Mouse (Mus musculus) hindbrain, embryonic 11.5 days (tissue): ENCODE results near the gene Mybpc2. TPM values are rescaled to one million over a fixed set of nuclear protein-coding genes. Genes with fewer than 3 reads are reported as not detected.

Source experiments
- ATAC-seq: fragments of 200-750 bp; cut with Nextera tagmentation; 2 replicates; pipeline ENCODE4 v1.8.0; 2017; ENCODE audit warnings: mild to moderate bottlenecking, moderate TSS enrichment, moderate library complexity; ENCODE audit not compliant: low FRiP score
- DNase-seq: peaks from one replicate; pipeline ENCODE4 v3.0.0-alpha.2; 2015; ENCODE audit warnings: low spot score
- H3K27ac ChIP-seq: fragments of 300-500 bp; sonication (generic); 2 replicates; pipeline ENCODE4 v1.5.1; 2014; ENCODE audit warnings: mild to moderate bottlenecking, low read depth, low read length
- H3K27me3 ChIP-seq: fragments of 300-500 bp; sonication (generic); 2 replicates; pipeline ENCODE4 v1.6.1; 2014; ENCODE audit warnings: mild to moderate bottlenecking, low read length, moderate library complexity, mixed read lengths; ENCODE audit not compliant: control insufficient read depth, insufficient read depth
- H3K36me3 ChIP-seq: fragments of 300-500 bp; sonication (generic); 2 replicates; pipeline ENCODE4 v1.6.1; 2014; ENCODE audit warnings: mild to moderate bottlenecking, low read length, moderate library complexity, mixed read lengths; ENCODE audit not compliant: control insufficient read depth, insufficient read depth
- H3K4me1 ChIP-seq: fragments of 300-500 bp; sonication (generic); replicated peaks from 2 replicates; pipeline ENCODE4 v1.6.1; 2014; ENCODE audit warnings: low read length, mixed read lengths; ENCODE audit not compliant: control insufficient read depth, insufficient read depth
- H3K4me2 ChIP-seq: fragments of 300-500 bp; sonication (generic); replicated peaks from 2 replicates; pipeline ENCODE4 v1.6.1; 2014; ENCODE audit warnings: mild to moderate bottlenecking, low read depth, low read length
- H3K4me3 ChIP-seq: fragments of 300-500 bp; sonication (generic); 2 replicates; pipeline ENCODE4 v1.5.1; 2014; ENCODE audit warnings: low read depth, low read length
- H3K9ac ChIP-seq: fragments of 300-500 bp; sonication (generic); 2 replicates; pipeline ENCODE4 v1.6.1; 2014; ENCODE audit warnings: low read depth, low read length
- H3K9me3 ChIP-seq: fragments of 300-500 bp; sonication (generic); 2 replicates; pipeline ENCODE4 v1.6.1; 2016; ENCODE audit warnings: low read length; ENCODE audit not compliant: control insufficient read depth
- WGBS: fragments of 180-500 bp; shearing (Covaris S2); extraction: QIAGEN DNeasy Blood & Tissue Kit; methylation state at CpG from one replicate; pipeline ENCODE4 v1.1.7; 2014; 5-methylcytosine and 5-hydroxymethylcytosine counted together
- polyA plus RNA-seq: library from polyadenylated mRNA; unstranded; fragments of >200 nt; fragmentation: Nextera tagmentation; extraction: Ambion mirVana; gene quantifications from 2 replicates; pipeline ENCODE4 v1.2.1, GENCODE M21; 2014

Mybpc2 gene
- polyA plus RNA-seq, 1 experiment from 2014 or later: 0.19 TPM

DNA sequence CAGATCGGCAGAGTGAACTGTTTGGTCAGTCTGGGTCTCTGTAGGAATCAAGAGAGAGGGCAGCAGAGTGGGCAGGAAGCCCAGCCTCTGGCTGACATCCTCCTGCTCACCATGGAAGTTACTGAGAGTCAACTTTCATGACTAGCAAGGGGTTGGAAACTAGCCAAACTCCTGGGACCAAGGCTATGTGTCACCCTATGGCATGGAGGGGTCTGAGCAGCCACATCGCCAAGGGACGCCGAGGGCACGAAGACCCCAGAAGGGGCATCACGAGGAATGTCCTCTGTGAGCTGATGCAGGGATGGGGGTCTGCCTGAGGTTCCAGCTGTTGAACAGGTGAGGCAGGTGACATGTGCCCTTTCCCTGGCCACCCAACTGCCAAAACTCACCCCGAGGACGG is 35.9 kb downstream of the Mybpc2 start:
- ATAC-seq: no peak
- DNase-seq: no peak
- H3K27me3 ChIP-seq: no peaks in the 10 kb centered on the region
- no peak overlapping the region for H3K4me3 ChIP-seq
- no peak overlapping the region for H3K4me2 ChIP-seq
- no peak overlapping the region for H3K27ac ChIP-seq
- H3K9ac ChIP-seq: no peak overlapping the region
- no peaks in the 10 kb centered on the region for H3K9me3 ChIP-seq
- no peaks in the 10 kb centered on the region for H3K36me3 ChIP-seq
- no peaks in the 10 kb centered on the region for H3K4me1 ChIP-seq
- WGBS: 88% methylated on average over 8 of the region's 8 CpGs

DNA sequence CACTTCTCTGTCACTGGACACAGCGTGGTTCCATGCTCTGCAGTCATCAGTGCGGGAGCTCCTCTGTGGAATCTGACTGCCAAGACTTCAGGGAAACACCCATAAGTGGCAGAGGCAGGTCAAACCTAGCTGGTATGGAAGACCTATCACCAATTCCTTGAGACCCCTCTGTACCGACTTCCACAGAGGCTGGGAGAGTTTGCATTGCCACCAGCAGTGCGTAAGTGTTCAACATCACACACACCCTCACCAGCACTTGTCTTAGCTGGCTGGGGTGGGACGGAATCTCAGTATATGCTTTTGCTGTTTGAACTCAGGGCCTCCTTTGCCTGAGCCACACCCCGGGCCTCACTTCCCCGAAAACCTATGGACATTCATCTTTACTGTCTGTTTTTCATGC is 36.5 kb downstream of the Mybpc2 start:
- Histone ChIP-seq H3K4me1 (no peaks in the 10 kb centered on the region), H3K9ac (no peak overlapping the region), H3K4me3 (no peak overlapping the region), H3K27me3 (no peaks in the 10 kb centered on the region), H3K36me3 (no peaks in the 10 kb centered on the region), H3K9me3 (no peaks in the 10 kb centered on the region), H3K4me2 (no peak overlapping the region), H3K27ac (no peak overlapping the region)
- no peak for DNase-seq
- 92% methylated on average over 7 of the region's 7 CpGs for WGBS
- ATAC-seq: no peak

DNA sequence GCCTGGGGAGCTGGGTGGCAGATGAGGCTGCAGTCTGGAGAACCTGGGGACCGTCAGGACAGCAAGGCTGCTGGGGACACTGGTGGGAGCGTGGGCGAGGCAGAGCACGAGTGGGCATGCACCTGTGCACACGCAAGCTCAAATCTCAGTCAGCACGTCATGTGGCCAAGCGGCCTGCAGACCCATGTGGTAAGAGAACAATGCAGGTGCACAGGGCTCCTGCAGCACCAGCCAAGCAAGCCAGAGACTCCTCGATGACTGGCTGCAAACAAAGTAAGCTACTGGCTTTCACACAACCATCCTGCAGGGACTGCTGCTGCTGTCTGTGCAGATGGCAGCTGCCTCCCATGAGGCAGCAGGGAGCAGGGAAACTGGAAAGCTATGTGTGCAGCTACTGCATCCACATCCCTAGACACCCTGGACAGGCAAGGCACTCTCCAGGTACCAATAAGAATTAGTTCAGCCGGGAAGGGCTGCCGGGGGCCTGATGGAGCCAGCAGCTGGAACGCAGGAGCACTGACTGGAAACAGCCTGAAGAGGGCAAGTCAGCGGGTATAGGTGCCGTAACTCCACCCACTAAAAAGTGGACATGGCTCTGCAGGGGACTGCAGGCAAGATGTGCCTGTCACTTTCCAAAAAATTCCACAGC is 37.4 kb downstream of the Mybpc2 start:
- Histone ChIP-seq H3K4me1 (no peaks in the 10 kb centered on the region), H3K9me3 (no peaks in the 10 kb centered on the region), H3K9ac (no peak overlapping the region), H3K36me3 (no peaks in the 10 kb centered on the region), H3K27ac (no peak overlapping the region), H3K4me3 (no peak overlapping the region), H3K4me2 (no peak overlapping the region), H3K27me3 (0 out of 2 replicates have a peak, but pooled peaks cover 3% of the 10 kb centered on the region)
- no peak for ATAC-seq
- 67% methylated on average over 13 of the region's 13 CpGs for WGBS
- no peak for DNase-seq

DNA sequence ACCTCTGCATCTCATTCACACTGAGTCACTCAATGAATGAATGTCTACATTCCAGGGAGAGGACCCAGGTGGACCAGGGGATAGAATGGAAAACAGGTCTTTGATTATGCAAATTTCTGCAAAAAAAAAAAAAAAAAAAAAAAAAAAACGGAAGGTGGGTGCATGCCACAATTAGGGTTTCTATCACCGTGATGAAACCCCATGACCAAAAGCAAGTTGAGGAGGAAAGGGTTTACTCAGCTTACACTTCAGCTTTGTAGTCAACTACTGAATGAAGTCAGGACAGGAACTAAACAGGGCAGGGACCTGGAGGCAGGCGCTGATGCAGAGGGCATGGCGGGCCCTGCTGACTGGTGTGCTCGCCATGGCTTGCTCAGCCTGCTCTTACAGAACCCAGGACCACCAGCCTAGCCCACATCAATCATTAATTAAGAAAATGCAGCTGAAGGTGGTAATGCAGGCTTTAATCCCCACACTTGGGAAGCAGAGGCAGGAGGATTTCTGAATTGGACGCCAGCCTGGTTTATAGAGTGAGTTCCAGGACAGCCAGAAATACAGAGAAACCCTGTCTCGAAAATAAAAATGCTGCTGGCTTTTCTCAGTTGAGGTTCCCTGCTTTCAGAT is 38.8 kb downstream of the Mybpc2 start:
- Histone ChIP-seq H3K36me3 (no peaks in the 10 kb centered on the region), H3K4me3 (no peak overlapping the region), H3K9me3 (no peaks in the 10 kb centered on the region), H3K9ac (no peak overlapping the region), H3K4me2 (no peak overlapping the region), H3K4me1 (no peaks in the 10 kb centered on the region), H3K27me3 (0 out of 2 replicates have a peak, but pooled peaks cover 3% of the 10 kb centered on the region), H3K27ac (no peak overlapping the region)
- ATAC-seq (no peak; the same call in 1 of the 2 replicates), DNase-seq (no peak)
- WGBS: 68% methylated on average over 6 of the region's 7 CpGs

DNA sequence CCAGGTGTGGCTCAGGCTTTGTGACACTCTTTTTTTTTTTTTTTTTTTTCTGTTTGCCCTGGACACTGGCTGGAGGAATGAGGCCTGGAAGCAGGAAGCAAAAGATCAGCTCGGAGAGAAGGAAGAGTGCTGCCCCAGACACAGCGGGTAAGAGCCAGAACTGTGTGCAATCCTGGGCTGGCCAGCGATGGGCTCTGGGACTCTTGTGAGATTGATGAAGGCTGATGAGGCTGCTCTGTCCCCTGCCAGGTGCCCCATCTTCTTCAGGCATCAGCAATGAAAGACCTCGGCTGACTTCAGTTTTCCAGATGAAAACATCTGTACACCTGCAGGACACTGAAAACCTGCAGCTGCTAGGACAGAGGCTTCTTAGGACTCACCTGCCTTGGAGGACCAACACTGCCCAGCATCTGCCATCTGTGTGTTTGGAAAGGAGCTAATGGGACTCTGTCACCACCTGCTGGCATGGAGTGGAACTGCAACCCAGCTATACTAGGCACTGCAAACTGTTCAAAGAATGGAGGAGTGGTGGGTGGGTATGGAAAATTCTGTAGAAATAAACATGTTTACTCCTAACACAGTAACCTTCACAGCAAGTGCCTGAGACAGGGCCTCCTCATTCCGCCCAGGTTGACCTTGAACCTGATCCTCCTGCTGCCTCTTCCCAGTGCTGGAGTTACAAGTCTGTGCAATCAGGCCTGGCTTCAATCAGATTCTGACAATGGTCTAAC is 39.5 kb downstream of the Mybpc2 start:
- ATAC-seq (peak; percentile 75), DNase-seq (peak; percentile 91)
- WGBS: 40% methylated on average over 5 of the region's 5 CpGs
- no peak overlapping the region for H3K4me3 ChIP-seq
- no peak overlapping the region for H3K27ac ChIP-seq
- no peak overlapping the region for H3K9ac ChIP-seq
- H3K4me1 ChIP-seq: no peaks in the 10 kb centered on the region
- no peak overlapping the region for H3K4me2 ChIP-seq
- 0 out of 2 replicates have a peak, but pooled peaks cover 3% of the 10 kb centered on the region for H3K27me3 ChIP-seq
- no peaks in the 10 kb centered on the region for H3K9me3 ChIP-seq
- no peaks in the 10 kb centered on the region for H3K36me3 ChIP-seq

DNA sequence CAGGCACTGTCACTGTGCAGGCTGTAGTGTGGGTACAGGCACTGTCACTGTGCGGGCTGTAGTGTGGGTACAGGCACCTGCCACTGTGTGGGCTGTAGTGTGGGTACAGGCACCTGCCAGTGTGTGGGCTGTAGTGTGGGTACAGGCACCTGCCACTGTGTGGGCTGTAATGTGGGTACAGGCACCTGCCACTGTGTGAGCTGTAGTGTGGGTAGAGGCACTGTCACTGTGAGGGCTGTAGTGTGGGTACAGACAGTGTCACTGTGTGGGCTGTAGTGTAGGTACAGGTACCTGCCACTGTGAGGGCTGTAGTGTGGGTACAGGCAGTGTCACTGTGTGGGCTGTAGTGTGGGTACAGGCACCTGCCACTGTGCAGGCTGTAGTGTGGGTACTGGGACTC is 40.3 kb downstream of the Mybpc2 start:
- no peak overlapping the region for H3K4me3 ChIP-seq
- H3K27me3 ChIP-seq: 0 out of 2 replicates have a peak, but pooled peaks cover 3% of the 10 kb centered on the region
- no peak overlapping the region for H3K27ac ChIP-seq
- H3K36me3 ChIP-seq: no peaks in the 10 kb centered on the region
- H3K4me1 ChIP-seq: no peaks in the 10 kb centered on the region
- no peak overlapping the region for H3K9ac ChIP-seq
- no peak for DNase-seq
- H3K4me2 ChIP-seq: no peak overlapping the region
- 100% methylated on average over 1 of the region's 1 CpGs for WGBS
- H3K9me3 ChIP-seq: no peaks in the 10 kb centered on the region
- ATAC-seq: no peak

DNA sequence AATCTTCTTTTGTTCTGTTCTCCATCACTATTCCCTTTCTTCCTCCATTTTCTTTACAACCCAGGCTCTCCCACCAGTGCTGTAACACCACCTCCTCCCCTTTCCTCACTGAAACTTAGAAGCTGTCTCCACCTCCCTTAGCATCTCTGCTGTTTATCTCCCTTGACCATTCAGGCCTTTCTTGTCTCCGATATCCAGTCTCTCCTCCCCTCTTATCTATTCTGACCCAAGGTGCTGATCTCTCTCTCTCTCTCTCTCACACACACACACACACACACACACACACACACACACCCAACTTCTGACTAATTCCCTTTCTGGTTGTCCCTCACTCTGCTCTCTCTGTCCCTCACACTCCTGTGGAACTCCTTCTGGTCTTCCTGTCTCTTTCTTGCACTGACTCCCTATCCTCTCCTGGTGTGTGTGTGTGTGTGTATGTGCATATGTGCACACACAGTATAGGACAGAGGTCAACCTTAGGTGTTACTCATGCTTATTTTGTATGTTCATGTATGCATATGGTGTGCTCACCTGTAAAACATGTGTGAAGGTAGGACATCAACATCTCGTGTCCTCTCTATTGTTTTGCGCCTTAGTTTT is 41.5 kb downstream of the Mybpc2 start:
- no peak for DNase-seq
- H3K4me3 ChIP-seq: no peak overlapping the region
- H3K4me2 ChIP-seq: no peak overlapping the region
- no peaks in the 10 kb centered on the region for H3K4me1 ChIP-seq
- peaks cover 3% of the 10 kb centered on the region; the same call in 1 of the 2 replicates for H3K27me3 ChIP-seq
- H3K27ac ChIP-seq: no peak overlapping the region
- no peak overlapping the region for H3K9ac ChIP-seq
- WGBS: 78% methylated on average over 3 of the region's 3 CpGs
- ATAC-seq: no peak
- no peaks in the 10 kb centered on the region for H3K36me3 ChIP-seq
- no peaks in the 10 kb centered on the region for H3K9me3 ChIP-seq

DNA sequence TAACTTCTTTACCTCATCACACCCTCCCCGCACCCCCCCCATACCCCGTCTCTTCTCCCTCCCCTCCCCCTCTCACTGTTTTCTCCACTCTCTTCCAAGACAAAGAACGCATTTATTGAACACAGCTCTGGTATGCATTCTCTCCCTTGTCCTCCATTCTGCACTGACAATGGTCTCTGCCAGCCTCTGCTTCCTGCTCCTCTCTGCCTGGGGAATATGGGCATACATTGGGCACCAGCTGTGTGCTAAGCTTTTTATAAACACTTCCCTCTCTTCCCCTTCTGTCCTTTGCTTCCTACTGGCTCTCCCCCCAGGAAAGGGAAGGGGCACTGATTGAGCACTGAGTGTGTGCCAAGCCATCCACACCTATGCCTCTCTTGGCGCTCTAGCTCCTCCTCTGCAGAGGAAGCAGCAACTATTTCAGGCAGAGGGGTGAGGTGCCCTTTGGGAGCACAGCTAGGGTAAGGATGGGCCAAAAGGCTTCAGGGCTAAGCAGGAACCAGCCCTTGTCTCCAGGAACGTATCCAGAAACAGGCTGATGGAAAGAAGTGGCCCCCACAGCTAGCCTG is 49.3 kb downstream of the Mybpc2 start:
- peak; percentile 18; the same call in 1 of the 2 replicates for ATAC-seq
- Histone ChIP-seq H3K27ac (peak overlapping the region; percentile 58; the same call in 1 of the 2 replicates), H3K27me3 (no peaks in the 10 kb centered on the region; the same call in 1 of the 2 replicates)

More for the DNA sequence above, 49.3 kb downstream of the Mybpc2 start:
- Histone ChIP-seq H3K9ac (no peak overlapping the region), H3K9me3 (no peaks in the 10 kb centered on the region), H3K4me1 (peaks cover 8% of the 10 kb centered on the region), H3K4me3 (no peak overlapping the region), H3K4me2 (no peak overlapping the region), H3K36me3 (no peaks in the 10 kb centered on the region)
- DNase-seq: no peak
- 26% methylated on average over 5 of the region's 5 CpGs for WGBS
